Mouse (Mus musculus) C2C12 (cell line): ENCODE data around the gene Kremen1.

ENCODE experiments used
- CTCF ChIP-seq: IDR thresholded peaks from one replicate; pipeline ENCODE4 v1.5.1; 2011; ENCODE audit not compliant: control insufficient read depth, insufficient read depth, insufficient read length
- MAX ChIP-seq: IDR thresholded peaks from one replicate; pipeline ENCODE4 v1.6.1; 2011; ENCODE audit warnings: mild to moderate bottlenecking, control low read depth
- USF1 ChIP-seq: IDR thresholded peaks from one replicate; pipeline ENCODE4 v1.6.1; 2011; ENCODE audit warnings: low read depth, mild to moderate bottlenecking, control low read depth, moderate library complexity

DNA sequence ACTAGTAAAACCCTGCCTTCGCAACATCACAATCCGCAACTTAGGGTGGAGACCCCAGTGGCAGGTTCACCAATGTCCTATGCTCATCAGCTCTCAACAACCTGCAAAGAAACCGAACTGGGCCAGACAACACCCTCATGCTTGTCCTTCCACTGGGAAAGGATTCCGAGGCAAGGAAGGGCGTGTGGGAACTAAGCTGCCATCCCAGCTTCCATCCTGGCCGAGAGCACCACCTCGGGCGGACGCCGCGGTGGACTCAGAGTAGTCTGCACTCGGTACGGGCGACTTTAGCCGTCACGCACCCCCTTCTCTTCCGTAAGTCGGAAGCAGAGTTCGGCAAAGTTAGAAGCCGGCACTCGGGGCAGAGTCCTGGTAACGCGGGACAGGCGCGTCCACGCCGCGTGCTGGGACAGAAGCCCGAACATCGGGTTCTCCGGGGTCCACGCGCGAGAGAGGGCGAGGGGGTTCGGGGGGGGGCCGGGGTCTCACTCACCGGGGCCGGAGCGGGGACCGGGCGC, 357 bp downstream of the Kremen1 start:
- TF ChIP-seq CTCF (no peak), USF1 (no peak), MAX (no peak)
